8 mouse cellular contexts compared by ENCODE assay signal in the genomic region with DNA sequence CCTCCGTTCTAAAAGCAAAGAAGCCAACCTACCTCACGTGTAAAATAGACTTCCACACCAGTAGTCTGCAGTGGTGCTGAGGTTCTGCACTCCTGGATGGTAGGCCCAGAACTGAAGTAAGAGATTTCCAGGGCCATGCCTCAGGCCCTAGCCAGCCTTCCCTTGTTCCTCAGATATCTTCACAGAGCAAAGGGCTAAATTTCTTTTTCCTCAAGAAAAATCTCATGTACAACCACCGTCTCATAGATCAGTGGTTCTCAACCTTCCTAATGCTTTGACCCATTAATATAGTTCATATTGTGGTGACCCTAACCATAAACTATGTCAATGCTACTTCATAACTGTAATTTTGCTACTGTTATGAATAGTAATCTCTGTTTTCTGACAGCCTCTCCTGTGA.
A peak's percentile ranks its signal among the peaks of the same experiment; 100 is the strongest.
DNase-seq lines count a peak whose midpoint lies in the region; ATAC-seq and TF ChIP-seq lines count a peak whose summit lies in the region.

No protein-coding gene starts in this region.

- H3K9ac ChIP-seq in kidney, embryonic 14.5 days (ENCODE audit: low read depth, low read length): peak overlapping the region; percentile 94; the same call in 1 of the 2 replicates
- H3K9ac ChIP-seq in hindbrain, postnatal 0 days (replicated peaks; ENCODE audit: low read length): no peak overlapping the region
- H3K9ac ChIP-seq in midbrain, embryonic 16.5 days (ENCODE audit: low read depth, low read length): 0 out of 2 replicates have a peak overlapping the region, but pooled peaks have one; percentile 4

- H3K9me3 ChIP-seq in kidney, embryonic 14.5 days (ENCODE audit: control insufficient read depth, low read length): no peaks in the 10 kb centered on the region
- no peaks in the 10 kb centered on the region for H3K9me3 ChIP-seq in embryonic facial prominence, embryonic 10.5 days
- no peaks in the 10 kb centered on the region for H3K9me3 ChIP-seq in hindbrain, postnatal 0 days (ENCODE audit: low read length)
- H3K9me3 ChIP-seq in midbrain, embryonic 16.5 days (replicated peaks; ENCODE audit: control insufficient read depth, low read length, poor library complexity, severe bottlenecking): no peaks in the 10 kb centered on the region

- H3K27me3 ChIP-seq in kidney, embryonic 14.5 days (ENCODE audit: control insufficient read depth, insufficient read depth, low read length): no peaks in the 10 kb centered on the region
- H3K27me3 ChIP-seq in embryonic facial prominence, embryonic 10.5 days (replicated peaks; ENCODE audit: low read depth, poor library complexity, severe bottlenecking): peaks cover 28% of the 10 kb centered on the region
- H3K27me3 ChIP-seq in hindbrain, postnatal 0 days (ENCODE audit: insufficient read depth, low read length): no peaks in the 10 kb centered on the region
- no peaks in the 10 kb centered on the region for H3K27me3 ChIP-seq in midbrain, embryonic 16.5 days (ENCODE audit: control insufficient read depth, insufficient read depth, low read depth, low read length)

- no peak for DNase-seq in kidney, adult 8-10 months
- no peak for DNase-seq in embryonic facial prominence, embryonic 10.5 days (ENCODE audit: low spot score)
- DNase-seq in hindbrain, postnatal 0 days (ENCODE audit: low spot score): no peak
- DNase-seq in cerebellum, adult 18-20 months: no peak
- DNase-seq in cerebellum, adult 8-10 months: no peak
- DNase-seq in adrenal gland, adult 18-20 months (ENCODE audit: low spot score in 2 of 2): no peak

- H3K4me2 ChIP-seq in kidney, embryonic 14.5 days (replicated peaks; ENCODE audit: low read depth, low read length): peak overlapping the region; percentile 85
- peak overlapping the region; percentile 99; the same call in 1 of the 2 replicates for H3K4me2 ChIP-seq in hindbrain, postnatal 0 days (ENCODE audit: low read depth, low read length)
- H3K4me2 ChIP-seq in midbrain, embryonic 16.5 days (ENCODE audit: low read length): peak overlapping the region; percentile 94

- 36% methylated on average over 3 of the region's 3 CpGs for WGBS in kidney, embryonic 14.5 days
- 34% methylated on average over 3 of the region's 3 CpGs for WGBS in embryonic facial prominence, embryonic 10.5 days
- WGBS in hindbrain, postnatal 0 days: 37% methylated on average over 3 of the region's 3 CpGs
- WGBS in midbrain, embryonic 16.5 days: 39% methylated on average over 3 of the region's 3 CpGs

- H3K36me3 ChIP-seq in kidney, embryonic 14.5 days (ENCODE audit: control insufficient read depth, insufficient read depth, low read length): no peaks in the 10 kb centered on the region
- H3K36me3 ChIP-seq in embryonic facial prominence, embryonic 10.5 days (replicated peaks): no peaks in the 10 kb centered on the region
- H3K36me3 ChIP-seq in hindbrain, postnatal 0 days (ENCODE audit: insufficient read depth, low read length): no peaks in the 10 kb centered on the region
- H3K36me3 ChIP-seq in midbrain, embryonic 16.5 days (ENCODE audit: control insufficient read depth, insufficient read depth, low read length): no peaks in the 10 kb centered on the region

- H3K27ac ChIP-seq in kidney, embryonic 14.5 days (ENCODE audit: low read depth, low read length): peak overlapping the region; percentile 19; the same call in 1 of the 2 replicates
- peak overlapping the region; percentile 96 for H3K27ac ChIP-seq in embryonic facial prominence, embryonic 10.5 days (replicated peaks)
- H3K27ac ChIP-seq in hindbrain, postnatal 0 days: no peak overlapping the region; the same call in 1 of the 2 replicates
- no peak overlapping the region; the same call in 1 of the 2 replicates for H3K27ac ChIP-seq in midbrain, embryonic 16.5 days (ENCODE audit: low read length)

- ATAC-seq in kidney, embryonic 14.5 days (ENCODE audit: low FRiP score, low TSS enrichment): no peak
- ATAC-seq in hindbrain, postnatal 0 days: no peak
- no peak for ATAC-seq in midbrain, embryonic 16.5 days

- H3K4me1 ChIP-seq in kidney, embryonic 14.5 days (ENCODE audit: control insufficient read depth, insufficient read depth, low read length): peaks cover 30% of the 10 kb centered on the region
- peaks cover 71% of the 10 kb centered on the region for H3K4me1 ChIP-seq in embryonic facial prominence, embryonic 10.5 days
- H3K4me1 ChIP-seq in hindbrain, postnatal 0 days (ENCODE audit: insufficient read depth, low read length): peaks cover 23% of the 10 kb centered on the region
- H3K4me1 ChIP-seq in midbrain, embryonic 16.5 days (ENCODE audit: control insufficient read depth, insufficient read depth, low read length): peaks cover 49% of the 10 kb centered on the region

- H3K4me3 ChIP-seq in kidney, embryonic 14.5 days (ENCODE audit: low read length): peak overlapping the region; percentile 99
- peak overlapping the region; percentile 91 for H3K4me3 ChIP-seq in embryonic facial prominence, embryonic 10.5 days
- H3K4me3 ChIP-seq in hindbrain, postnatal 0 days (ENCODE audit: low read length): no peak overlapping the region
- H3K4me3 ChIP-seq in midbrain, embryonic 16.5 days (ENCODE audit: low read depth, low read length): no peak overlapping the region

- no peak for TF ChIP-seq CTCF in hindbrain, postnatal 0 days (IDR thresholded peaks at IDR 0.05; ENCODE audit: low read depth)

Comparison
In these comparisons a context has a peak if more than half of its experiments do, and no peak if none do; other contexts are left out.
1. H3K27ac ChIP-seq: peak in kidney, embryonic 14.5 days (single experiment) and embryonic facial prominence, embryonic 10.5 days (single experiment); none in hindbrain, postnatal 0 days (single experiment) and midbrain, embryonic 16.5 days (single experiment).
2. H3K4me3 ChIP-seq: peak in kidney, embryonic 14.5 days (single experiment) and embryonic facial prominence, embryonic 10.5 days (single experiment); none in hindbrain, postnatal 0 days (single experiment) and midbrain, embryonic 16.5 days (single experiment).
3. Peak in every context shown above with its lines, with median percentiles within 50 percentile points of each other: H3K4me2 ChIP-seq.